Mouse (Mus musculus): ENCODE measurements around the gene Armc10.
"Not testable (repeated sequence)": the region's sequence is repeated elsewhere in the genome, so short reads cannot be mapped to it uniquely, and the experiment has no call there.

Gene Armc10

GRCm38 (mm10) chr5:21667191-21668137 is 21.9 kb downstream of the Armc10 start:
- DNase-seq (ENCODE audit: low spot score): no peak

- DNase-seq (ENCODE audit: low spot score): no peak
These were observed 23.7 kb downstream of the Armc10 start for GRCm38 (mm10) chr5:21669307-21669706.

GRCm38 (mm10) chr5:21672812-21673635 is 27.4 kb downstream of the Armc10 start:
- DNase-seq (ENCODE audit: low spot score): peak; percentile 19

GRCm38 (mm10) chr5:21673742-21674141 is 28.1 kb downstream of the Armc10 start:
- no peak for DNase-seq (ENCODE audit: low spot score)

- no peak for DNase-seq (ENCODE audit: low spot score)
These were observed 29.4 kb downstream of the Armc10 start for GRCm38 (mm10) chr5:21675019-21675418.

GRCm38 (mm10) chr5:21675494-21675893 is 29.9 kb downstream of the Armc10 start:
- DNase-seq (ENCODE audit: low spot score): no peak

GRCm38 (mm10) chr5:21677939-21678338 is 32.3 kb downstream of the Armc10 start:
- DNase-seq (ENCODE audit: low spot score): no peak

- no peak for DNase-seq (ENCODE audit: low spot score)
These were observed 32.8 kb downstream of the Armc10 start for GRCm38 (mm10) chr5:21678363-21678762.

GRCm38 (mm10) chr5:21680029-21680428 is 34.4 kb downstream of the Armc10 start:
- no peak for DNase-seq (ENCODE audit: low spot score)

- DNase-seq (ENCODE audit: low spot score): no peak
These were observed 35.3 kb downstream of the Armc10 start for GRCm38 (mm10) chr5:21680940-21681339.

- no peak for DNase-seq (ENCODE audit: low spot score)
These were observed 38.2 kb downstream of the Armc10 start for GRCm38 (mm10) chr5:21683811-21684210.

GRCm38 (mm10) chr5:21685001-21685400 is 39.4 kb downstream of the Armc10 start:
- no peak for DNase-seq (ENCODE audit: low spot score)

GRCm38 (mm10) chr5:21687042-21687441 is 41.4 kb downstream of the Armc10 start:
- no peak for DNase-seq (ENCODE audit: low spot score)

GRCm38 (mm10) chr5:21692230-21692629 is 46.6 kb downstream of the Armc10 start:
- DNase-seq (ENCODE audit: low spot score): no peak

GRCm38 (mm10) chr5:21693372-21693870 is 47.8 kb downstream of the Armc10 start:
- no peak for DNase-seq (ENCODE audit: low spot score)

- no peak for DNase-seq (ENCODE audit: low spot score)
These were observed 49.4 kb downstream of the Armc10 start for GRCm38 (mm10) chr5:21694854-21695490.

GRCm38 (mm10) chr5:21699555-21699954 is 53.9 kb downstream of the Armc10 start:
- DNase-seq (ENCODE audit: low spot score): not testable (repeated sequence)

GRCm38 (mm10) chr5:21700272-21700821 is 54.7 kb downstream of the Armc10 start:
- DNase-seq (ENCODE audit: low spot score): no peak

GRCm38 (mm10) chr5:21700934-21701333 is 55.3 kb downstream of the Armc10 start:
- no peak for DNase-seq (ENCODE audit: low spot score)

GRCm38 (mm10) chr5:21701351-21702008 is 55.9 kb downstream of the Armc10 start, which contains the start of gene Napepld:
TSS of gene Napepld (minus strand) at chr5:21701396.
- DNase-seq (ENCODE audit: low spot score): peak; percentile 100

GRCm38 (mm10) chr5:21702009-21702364 is 56.4 kb downstream of the Armc10 start:
- no peak for DNase-seq (ENCODE audit: low spot score)
